Mouse (Mus musculus) liver, adult 2 months (tissue): ENCODE measurements at regions not wholly inside any gene's neighbourhood (a gene's known extent, or its start where the extent isn't known, plus 50 kb on each side); places are given as distances from the start of the nearest gene placed in this dataset.

Experiments
- CTCF ChIP-seq: fragments of 200-500 bp; IDR thresholded peaks from 2 replicates; pipeline ENCODE4 v1.5.1; 2011; ENCODE audit warnings: low read depth, low read length, control low read depth
- POLR2A ChIP-seq: fragments of 200-500 bp; IDR thresholded peaks from 2 replicates; pipeline ENCODE4 v1.6.1; 2011; ENCODE audit warnings: low read length, control low read depth; ENCODE audit not compliant: insufficient read depth; ENCODE audit errors: extremely low read depth

DNA sequence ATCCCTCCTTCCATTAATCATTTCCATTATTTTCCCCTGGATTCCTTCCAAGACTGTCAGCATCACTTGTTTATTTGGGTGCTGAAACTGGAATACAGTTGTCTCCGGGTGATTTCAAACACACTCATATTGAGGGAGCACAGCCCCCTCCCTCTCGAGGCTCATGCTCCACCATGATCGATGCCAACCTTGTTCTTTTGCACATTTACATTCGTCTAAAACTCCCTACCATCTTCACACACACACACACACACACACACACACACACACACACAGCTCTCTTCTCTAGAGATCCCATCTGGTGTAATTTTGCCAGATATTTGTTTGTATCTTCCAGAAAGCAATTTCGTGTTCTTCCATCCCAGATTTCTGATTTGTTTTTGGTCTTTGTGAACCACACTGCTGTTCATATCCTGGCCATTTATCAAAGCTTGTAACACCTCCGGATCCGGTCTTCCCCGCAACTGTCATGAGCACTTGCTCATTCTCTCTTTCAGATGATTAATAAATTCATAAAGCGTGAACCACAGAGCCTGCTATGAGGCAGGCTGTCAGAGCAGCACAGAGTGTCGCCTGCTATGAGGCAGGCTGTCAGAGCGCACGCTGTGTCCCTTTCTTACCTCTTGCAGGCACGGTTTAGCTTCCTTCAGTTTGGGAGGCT, 122.4 kb upstream of the Arid2 start:
- TF ChIP-seq POLR2A (no peak), CTCF (no peak)
